Mouse (Mus musculus) limb, embryonic 14.5 days (tissue): ENCODE results near the gene Gm5767. TPM values are rescaled to one million over a fixed set of nuclear protein-coding genes. Genes with fewer than 3 reads are reported as not detected.
A peak's percentile ranks its signal among the peaks of the same experiment; 100 is the strongest.

Experiments
- ATAC-seq: fragments of 200-750 bp; cut with Nextera tagmentation; 2 replicates; pipeline ENCODE4 v1.8.0; 2017; ENCODE audit warnings: low read depth, moderate number of reproducible peaks, moderate TSS enrichment; ENCODE audit not compliant: low FRiP score
- DNase-seq: peaks from one replicate; pipeline ENCODE4 v3.0.0-alpha.2; 2015; ENCODE audit warnings: low spot score
- H3K27ac ChIP-seq: fragments of 300-500 bp; sonication (generic); replicated peaks from 2 replicates; pipeline ENCODE4 v1.5.1; 2014; ENCODE audit warnings: low read depth, mild to moderate bottlenecking, low read length, moderate library complexity, mixed read lengths
- H3K27me3 ChIP-seq: fragments of 300-500 bp; sonication (generic); 2 replicates; pipeline ENCODE4 v1.6.1; 2014; ENCODE audit warnings: low read length, mixed read lengths; ENCODE audit not compliant: control insufficient read depth, insufficient read depth
- H3K36me3 ChIP-seq: fragments of 300-500 bp; sonication (generic); 2 replicates; pipeline ENCODE4 v1.6.1; 2014; ENCODE audit warnings: mild to moderate bottlenecking, low read length, moderate library complexity, mixed read lengths; ENCODE audit not compliant: control insufficient read depth, insufficient read depth
- H3K4me1 ChIP-seq: fragments of 300-500 bp; sonication (generic); 2 replicates; pipeline ENCODE4 v1.6.1; 2014; ENCODE audit warnings: antibody characterized with exemption, low read length, mixed read lengths; ENCODE audit not compliant: control insufficient read depth, insufficient read depth
- H3K4me2 ChIP-seq: fragments of 300-500 bp; sonication (generic); replicated peaks from 2 replicates; pipeline ENCODE4 v1.6.1; 2014; ENCODE audit warnings: low read depth, mild to moderate bottlenecking, low read length, moderate library complexity; ENCODE audit not compliant: severe bottlenecking
- H3K4me3 ChIP-seq: fragments of 300-500 bp; sonication (generic); replicated peaks from 2 replicates; pipeline ENCODE4 v1.5.1; 2014; ENCODE audit warnings: low read length
- H3K9ac ChIP-seq: fragments of 300-500 bp; sonication (generic); 2 replicates; pipeline ENCODE4 v1.6.1; 2014; ENCODE audit warnings: mild to moderate bottlenecking, low read depth, low read length, moderate library complexity; ENCODE audit not compliant: severe bottlenecking
- H3K9me3 ChIP-seq: fragments of 300-500 bp; sonication (generic); 2 replicates; pipeline ENCODE4 v1.6.1; 2016; ENCODE audit warnings: low read length; ENCODE audit not compliant: control insufficient read depth
- POLR2A ChIP-seq: fragments of 200-500 bp; IDR thresholded peaks from 2 replicates; pipeline ENCODE4 v1.8.0; 2012; ENCODE audit warnings: inconsistent platforms, mild to moderate bottlenecking, moderate library complexity, borderline replicate concordance; ENCODE audit not compliant: insufficient read depth, insufficient read length; ENCODE audit errors: extremely low read depth
- WGBS: fragments of 180-500 bp; shearing (Covaris S2); extraction: QIAGEN DNeasy Blood & Tissue Kit; methylation state at CpG from one replicate; pipeline ENCODE4 v1.1.7; 2014; 5-methylcytosine and 5-hydroxymethylcytosine counted together
- polyA plus RNA-seq, 2 experiments: library from polyadenylated mRNA; depleted of rRNA in 1 of 2; stranded (reverse) in 1 of 2; unstranded in 1 of 2; fragments of >200 nt; fragmentation: Nextera tagmentation in 1 of 2; extraction: Ambion mirVana in 1 of 2; gene quantifications; 2 replicates each; pipeline versions ENCODE4 v1.2.1 to v1.2.3; 2012 to 2014

Gm5767 gene
- polyA plus RNA-seq, 2 experiments = 0.33 TPM; not detected in 1

DNA sequence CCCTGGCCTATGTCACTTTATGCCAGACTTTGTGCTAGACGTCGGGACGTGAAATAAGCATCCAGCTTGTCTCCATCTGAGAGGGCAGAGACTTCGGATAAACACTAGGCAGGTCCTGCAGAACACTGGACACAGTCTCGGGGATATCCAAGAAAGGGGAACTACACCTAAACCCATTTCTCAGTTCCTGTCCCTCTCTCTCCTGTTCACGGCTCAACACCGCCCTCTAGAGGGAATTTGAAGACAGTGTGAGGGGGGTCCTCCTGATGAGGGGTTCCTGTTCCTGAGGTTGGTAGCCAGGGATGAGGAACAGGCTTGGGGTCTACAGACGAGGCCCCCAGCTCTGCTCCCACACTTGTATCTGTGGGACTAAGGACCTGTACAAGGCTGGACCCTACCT is 6.4 kb upstream of the Gm5767 start:
- ATAC-seq (0 out of 2 replicates have a peak, but pooled peaks have one; percentile 2), DNase-seq (peak; percentile 38)
- H3K9me3 ChIP-seq = no peaks in the 10 kb centered on the region
- H3K27me3 ChIP-seq = no peaks in the 10 kb centered on the region
- no peak overlapping the region for H3K9ac ChIP-seq
- H3K4me3 ChIP-seq = no peak overlapping the region
- H3K27ac ChIP-seq = no peak overlapping the region
- no peaks in the 10 kb centered on the region for H3K36me3 ChIP-seq
- no peak for TF ChIP-seq POLR2A
- H3K4me2 ChIP-seq = no peak overlapping the region
- H3K4me1 ChIP-seq = peaks cover 13% of the 10 kb centered on the region
- WGBS = 5% methylated on average over 8 of the region's 8 CpGs

DNA sequence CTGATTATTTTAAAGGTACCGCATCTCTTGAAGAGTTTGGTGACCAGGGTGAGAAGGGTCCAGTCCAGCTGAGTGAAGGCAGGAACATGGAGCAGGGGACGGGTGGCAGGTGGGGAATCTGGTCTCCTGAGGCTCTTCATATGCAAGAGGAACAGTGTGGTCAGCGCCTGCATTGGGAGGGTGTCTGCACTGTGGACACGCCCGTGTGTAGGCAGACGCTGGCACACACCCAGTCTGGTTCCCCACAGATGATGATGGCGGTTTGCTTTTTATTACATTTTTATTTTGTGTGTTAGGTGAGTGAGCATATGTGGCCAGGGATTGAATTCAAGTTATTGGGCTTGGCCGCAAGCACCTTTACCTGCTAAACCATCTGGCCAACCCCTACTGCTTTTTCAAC is 5.0 kb upstream of the Gm5767 start:
- H3K27ac ChIP-seq = no peak overlapping the region
- no peak for ATAC-seq
- no peak overlapping the region for H3K9ac ChIP-seq
- no peak overlapping the region for H3K4me3 ChIP-seq
- H3K4me1 ChIP-seq = peaks cover 3% of the 10 kb centered on the region
- H3K9me3 ChIP-seq = no peaks in the 10 kb centered on the region
- no peak for TF ChIP-seq POLR2A
- no peak overlapping the region for H3K4me2 ChIP-seq
- H3K36me3 ChIP-seq = no peaks in the 10 kb centered on the region
- DNase-seq = no peak
- no peaks in the 10 kb centered on the region for H3K27me3 ChIP-seq
- 82% methylated on average over 8 of the region's 8 CpGs for WGBS

DNA sequence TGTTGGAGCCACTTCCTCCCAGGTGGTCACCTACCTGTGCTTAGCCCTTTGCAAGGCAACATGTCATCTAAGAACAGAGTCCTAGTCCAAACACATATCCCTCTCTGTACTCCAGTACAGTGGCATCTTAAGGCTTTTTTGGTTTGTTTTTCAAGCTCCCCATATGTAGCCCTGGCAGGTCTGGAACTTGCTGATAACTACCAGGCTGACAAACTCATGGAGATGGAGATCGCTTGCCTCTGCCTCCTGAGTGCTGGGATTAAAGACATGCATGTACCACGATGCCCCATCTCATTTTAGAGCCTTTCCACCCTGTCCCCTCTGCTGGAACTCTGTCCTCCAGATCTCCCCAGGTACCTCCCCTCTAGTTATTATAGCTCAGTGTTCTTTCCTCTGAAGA is 4.3 kb upstream of the Gm5767 start:
- DNase-seq = no peak
- no peak overlapping the region for H3K4me2 ChIP-seq

DNA sequence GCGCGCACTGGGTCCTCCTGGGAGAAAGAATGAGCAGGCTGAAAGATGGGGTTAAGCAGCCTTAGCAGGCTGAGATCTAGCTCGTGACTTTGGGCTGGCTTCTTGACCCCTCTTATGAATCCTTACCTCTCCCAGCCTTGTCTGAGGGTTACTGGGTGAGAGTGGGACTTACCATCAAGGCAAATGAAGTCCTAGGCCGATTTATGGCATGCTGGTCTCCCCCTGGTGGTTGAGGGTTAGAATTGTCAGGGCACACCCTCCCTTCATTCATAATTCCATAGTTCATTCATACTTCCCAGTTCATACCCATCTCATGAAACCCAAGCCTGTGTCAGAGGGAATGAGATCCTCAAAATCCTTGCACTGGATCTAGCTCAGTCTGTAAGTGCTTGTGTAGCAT is 3.8 kb upstream of the Gm5767 start:
- Histone ChIP-seq H3K4me3 (no peak overlapping the region), H3K27ac (no peak overlapping the region), H3K27me3 (no peaks in the 10 kb centered on the region), H3K36me3 (no peaks in the 10 kb centered on the region), H3K9ac (no peak overlapping the region), H3K4me2 (no peak overlapping the region), H3K9me3 (no peaks in the 10 kb centered on the region), H3K4me1 (no peaks in the 10 kb centered on the region)
- no peak for TF ChIP-seq POLR2A
- DNase-seq (peak; percentile 67), ATAC-seq (no peak)
- WGBS = 50% methylated on average over 4 of the region's 4 CpGs

More for the DNA sequence above, 4.3 kb upstream of the Gm5767 start:
- no peak overlapping the region for H3K27ac ChIP-seq
- H3K4me1 ChIP-seq = no peaks in the 10 kb centered on the region
- no peaks in the 10 kb centered on the region for H3K36me3 ChIP-seq
- no peaks in the 10 kb centered on the region for H3K9me3 ChIP-seq
- WGBS = 66% methylated on average over 2 of the region's 2 CpGs
- H3K4me3 ChIP-seq = no peak overlapping the region
- H3K9ac ChIP-seq = no peak overlapping the region
- H3K27me3 ChIP-seq = no peaks in the 10 kb centered on the region
- TF ChIP-seq POLR2A = no peak
- no peak for ATAC-seq

DNA sequence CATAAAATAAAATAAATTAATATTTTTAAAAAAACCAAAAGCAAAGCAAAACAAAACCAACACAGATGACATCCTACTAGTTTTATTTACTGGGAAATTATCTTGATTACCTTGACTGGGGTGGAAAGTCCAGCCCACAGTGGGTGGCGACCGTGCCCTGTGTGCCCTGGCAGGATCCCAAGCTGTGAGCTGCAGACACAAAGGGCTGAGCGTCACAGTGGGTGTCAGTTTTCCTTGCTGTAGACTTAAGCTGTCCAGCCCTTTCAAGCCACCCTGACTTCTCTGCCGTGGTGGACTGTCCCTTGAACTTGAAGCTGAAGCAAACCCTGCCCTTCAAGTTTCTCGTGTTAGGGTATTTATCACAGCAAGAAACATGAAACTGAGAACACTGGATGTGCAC is 2.5 kb upstream of the Gm5767 start:
- no peaks in the 10 kb centered on the region for H3K27me3 ChIP-seq
- no peak for ATAC-seq
- no peak overlapping the region for H3K4me3 ChIP-seq
- peaks cover 5% of the 10 kb centered on the region; the same call in 1 of the 2 replicates for H3K36me3 ChIP-seq
- no peak overlapping the region for H3K27ac ChIP-seq
- TF ChIP-seq POLR2A = no peak
- WGBS = 64% methylated on average over 5 of the region's 5 CpGs
- no peak overlapping the region for H3K9ac ChIP-seq
- no peaks in the 10 kb centered on the region for H3K4me1 ChIP-seq
- no peaks in the 10 kb centered on the region for H3K9me3 ChIP-seq
- no peak overlapping the region for H3K4me2 ChIP-seq
- DNase-seq = no peak

DNA sequence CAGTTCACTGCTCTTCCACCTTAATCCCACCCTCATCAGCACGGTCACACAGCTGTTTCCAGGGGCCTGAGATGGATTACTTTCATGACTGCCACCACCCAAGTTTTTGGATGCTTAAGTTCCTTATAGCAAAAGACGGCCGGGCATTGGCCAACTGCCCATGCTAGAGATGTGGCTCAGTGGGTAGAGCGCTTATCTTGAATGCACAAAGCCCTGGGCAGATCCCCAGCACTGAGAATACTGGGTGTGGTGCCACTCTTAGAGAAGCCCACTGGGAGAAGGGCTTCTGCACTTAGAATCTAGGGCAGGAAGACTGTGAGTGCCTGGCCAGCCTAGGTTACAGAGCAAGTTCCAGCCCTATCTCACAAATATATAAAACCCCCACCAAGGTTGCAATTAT is 1.9 kb upstream of the Gm5767 start:
- Histone ChIP-seq H3K4me2 (no peak overlapping the region), H3K4me1 (no peaks in the 10 kb centered on the region), H3K9ac (no peak overlapping the region), H3K9me3 (no peaks in the 10 kb centered on the region), H3K36me3 (peaks cover 5% of the 10 kb centered on the region; the same call in 1 of the 2 replicates), H3K27ac (no peak overlapping the region), H3K4me3 (no peak overlapping the region), H3K27me3 (no peaks in the 10 kb centered on the region)
- no peak for TF ChIP-seq POLR2A
- WGBS = 86% methylated on average over 4 of the region's 4 CpGs
- ATAC-seq (no peak), DNase-seq (no peak)
